Mouse (Mus musculus): Measurements from ENCODE around the gene Aig1. TPM values are rescaled to one million over a fixed set of nuclear protein-coding genes. Genes with fewer than 3 reads are reported as not detected.
A peak's percentile ranks its signal among the peaks of the same experiment; 100 is the strongest.

Gene Aig1
- polyA plus RNA-seq, 1 experiment, result 0.30 TPM

DNA sequence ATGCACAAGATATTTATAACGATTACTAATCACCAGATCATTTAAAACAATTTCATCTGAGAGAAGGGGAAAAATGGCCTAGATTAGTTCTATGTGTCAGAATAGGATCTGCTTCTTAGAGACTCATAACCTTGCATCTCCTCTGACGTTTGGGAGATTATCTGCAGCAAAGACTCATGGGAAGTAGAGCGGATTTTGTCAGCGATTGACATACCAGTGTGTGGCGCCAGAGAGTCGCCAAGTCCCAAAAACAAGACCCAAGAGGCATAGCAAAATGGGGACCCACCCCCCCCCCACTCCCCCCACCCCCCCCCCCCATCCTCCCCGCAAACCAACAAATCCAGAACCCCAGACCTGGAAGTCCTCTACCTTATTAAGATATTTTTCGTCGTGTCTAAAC is 13.7 kb upstream of the Aig1 start:
- Histone ChIP-seq H3K9me3 (ENCODE audit: control insufficient read depth, low read length) (no peaks in the 10 kb centered on the region), H3K36me3 (ENCODE audit: control insufficient read depth) (no peaks in the 10 kb centered on the region), H3K27me3 (ENCODE audit: control insufficient read depth) (0 out of 2 replicates have a peak, but pooled peaks cover 2% of the 10 kb centered on the region), H3K4me1 (ENCODE audit: control insufficient read depth) (peaks cover 13% of the 10 kb centered on the region), H3K4me3 (replicated peaks) (no peak overlapping the region)
- TF ChIP-seq GATA1 (IDR thresholded peaks at IDR 0.05; ENCODE audit: low read length), result no peak
- no peak for TF ChIP-seq TAL1 (IDR thresholded peaks at IDR 0.05; ENCODE audit: low read length)

DNA sequence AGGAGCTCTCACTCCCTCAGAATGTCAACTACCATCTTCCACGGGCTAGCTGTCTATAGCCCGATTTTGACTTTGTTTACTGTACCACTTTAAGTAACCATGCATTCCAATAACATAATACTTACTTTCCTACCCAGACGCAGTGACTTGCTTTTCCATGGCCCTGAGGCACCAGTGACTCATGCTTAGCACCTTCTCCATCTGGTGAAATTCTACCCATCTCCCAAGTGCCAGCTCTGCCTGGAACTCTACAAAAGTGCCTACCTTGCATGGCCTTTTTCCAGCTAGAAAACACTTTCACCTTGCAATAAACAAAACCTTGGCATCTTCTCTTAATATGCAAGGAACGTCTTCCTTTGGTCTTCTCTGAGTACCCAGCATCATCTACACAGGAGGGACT is 9.9 kb upstream of the Aig1 start:
- TF ChIP-seq GATA1 (IDR thresholded peaks at IDR 0.05; ENCODE audit: low read length) (no peak), TAL1 (IDR thresholded peaks at IDR 0.05; ENCODE audit: low read length) (no peak)
- no peak overlapping the region for H3K4me3 ChIP-seq (replicated peaks)
- no peaks in the 10 kb centered on the region for H3K27me3 ChIP-seq (ENCODE audit: control insufficient read depth)
- peaks cover 38% of the 10 kb centered on the region for H3K4me1 ChIP-seq (ENCODE audit: control insufficient read depth)
- no peaks in the 10 kb centered on the region for H3K9me3 ChIP-seq (ENCODE audit: control insufficient read depth, low read length)
- no peaks in the 10 kb centered on the region for H3K36me3 ChIP-seq (ENCODE audit: control insufficient read depth)

- Histone ChIP-seq H3K27me3 (ENCODE audit: control insufficient read depth) (no peaks in the 10 kb centered on the region), H3K36me3 (ENCODE audit: control insufficient read depth) (no peaks in the 10 kb centered on the region), H3K4me1 (ENCODE audit: control insufficient read depth) (peaks cover 33% of the 10 kb centered on the region), H3K9me3 (ENCODE audit: control insufficient read depth, low read length) (peaks cover 4% of the 10 kb centered on the region), H3K4me3 (replicated peaks) (peak overlapping the region; percentile 19)
- TF ChIP-seq TAL1 (IDR thresholded peaks at IDR 0.05; ENCODE audit: low read length) (no peak), GATA1 (IDR thresholded peaks at IDR 0.05; ENCODE audit: low read length) (no peak)
Measured at GRCm38 (mm10) chr10:13875038-13875420, 6.2 kb upstream of the Aig1 start.

DNA sequence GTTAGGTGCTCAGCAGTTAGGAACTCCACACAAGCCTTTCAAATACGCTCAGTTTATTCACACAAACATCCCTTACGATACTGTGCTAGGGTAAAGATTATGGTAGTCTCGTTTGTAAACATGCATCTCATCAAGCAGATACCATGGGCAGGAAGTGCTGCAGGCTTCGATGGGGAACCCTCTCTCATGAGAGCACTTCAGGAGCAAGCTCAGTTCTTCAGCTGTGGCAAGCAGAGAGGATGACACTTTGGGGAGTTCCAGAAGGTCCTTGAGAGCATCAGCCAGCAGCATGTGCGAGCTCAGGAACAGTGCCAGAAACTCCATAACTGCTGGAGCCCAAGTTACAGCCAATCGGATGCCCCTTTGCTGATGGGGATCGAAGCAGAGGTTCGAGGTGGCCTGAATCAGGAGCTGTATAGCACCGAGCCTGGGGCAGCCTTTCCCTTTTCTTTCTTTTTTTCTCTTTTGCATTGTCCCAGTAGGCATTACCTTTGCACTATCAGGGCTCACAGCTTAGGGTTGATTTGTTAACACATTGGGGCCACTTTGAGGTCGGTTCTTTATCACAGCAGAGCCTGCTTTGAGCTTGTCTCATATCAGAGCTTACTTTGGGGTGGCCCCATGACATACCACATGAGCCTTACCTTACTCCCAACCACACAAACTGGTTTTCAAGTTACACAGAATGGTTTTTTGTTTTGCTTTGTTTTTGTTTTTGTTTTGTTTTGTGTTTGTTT is 5.7 kb upstream of the Aig1 start:
- Histone ChIP-seq H3K4me3 (replicated peaks) (peak overlapping the region; percentile 45), H3K9me3 (ENCODE audit: control insufficient read depth, low read length) (peaks cover 4% of the 10 kb centered on the region), H3K27me3 (ENCODE audit: control insufficient read depth) (no peaks in the 10 kb centered on the region), H3K4me1 (ENCODE audit: control insufficient read depth) (peaks cover 38% of the 10 kb centered on the region), H3K36me3 (ENCODE audit: control insufficient read depth) (no peaks in the 10 kb centered on the region)
- TF ChIP-seq GATA1 (IDR thresholded peaks at IDR 0.05; ENCODE audit: low read length), result peak; percentile 8; the same call in 1 of the 2 replicates
- peak; percentile 48; the same call in 2 of the 3 replicates for TF ChIP-seq TAL1 (IDR thresholded peaks at IDR 0.05; ENCODE audit: low read length)

GRCm38 (mm10) chr10:13870531-13870930 is 1.8 kb upstream of the Aig1 start:
- TF ChIP-seq GATA1 (IDR thresholded peaks at IDR 0.05; ENCODE audit: low read length), result no peak
- no peak for TF ChIP-seq TAL1 (IDR thresholded peaks at IDR 0.05; ENCODE audit: low read length)
- Histone ChIP-seq H3K4me1 (ENCODE audit: control insufficient read depth) (peaks cover 51% of the 10 kb centered on the region), H3K36me3 (ENCODE audit: control insufficient read depth) (no peaks in the 10 kb centered on the region), H3K27me3 (ENCODE audit: control insufficient read depth) (no peaks in the 10 kb centered on the region), H3K9me3 (ENCODE audit: control insufficient read depth, low read length) (peaks cover 4% of the 10 kb centered on the region), H3K4me3 (replicated peaks) (no peak overlapping the region)

DNA sequence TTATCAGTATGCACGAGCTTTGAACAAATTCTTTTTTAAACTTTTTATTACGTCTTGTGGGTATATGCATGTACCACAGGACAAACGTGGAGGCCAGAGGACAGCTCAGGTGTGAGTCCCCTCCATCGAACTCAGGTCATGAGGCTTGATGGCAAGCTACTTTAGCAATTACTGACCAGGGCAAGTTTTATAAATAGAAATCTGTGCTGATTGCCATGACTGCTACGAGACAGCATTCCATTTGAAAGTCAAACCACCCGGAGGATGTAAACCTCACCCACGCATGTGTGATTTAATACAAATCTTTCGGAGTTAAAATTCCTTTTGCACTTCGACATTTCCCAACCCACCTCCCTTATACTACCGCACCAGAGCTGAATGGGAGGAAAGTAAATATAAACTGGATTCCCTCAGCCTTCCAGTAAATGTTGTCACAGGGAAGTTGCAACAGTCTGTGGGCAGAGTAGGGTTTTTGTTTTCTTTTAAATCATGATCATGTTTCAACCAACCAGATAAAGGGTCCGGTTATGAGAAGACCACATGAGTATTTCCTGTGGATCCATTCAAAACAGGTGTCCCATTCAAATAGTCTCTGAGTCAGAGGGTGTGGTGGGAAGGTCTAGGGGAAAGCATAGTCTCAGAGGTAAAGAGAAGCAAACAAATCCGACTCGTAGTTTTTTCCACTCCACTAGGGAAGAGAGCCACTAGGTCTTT is 699 bp upstream of the Aig1 start:
- peaks cover 40% of the 10 kb centered on the region for H3K4me1 ChIP-seq (ENCODE audit: control insufficient read depth)
- peak overlapping the region; percentile 84 for H3K4me3 ChIP-seq (replicated peaks)
- peaks cover 4% of the 10 kb centered on the region for H3K9me3 ChIP-seq (ENCODE audit: control insufficient read depth, low read length)
- H3K36me3 ChIP-seq (ENCODE audit: control insufficient read depth), result no peaks in the 10 kb centered on the region
- no peaks in the 10 kb centered on the region for H3K27me3 ChIP-seq (ENCODE audit: control insufficient read depth)
- TF ChIP-seq GATA1 (IDR thresholded peaks at IDR 0.05; ENCODE audit: low read length), result no peak
- TF ChIP-seq TAL1 (IDR thresholded peaks at IDR 0.05; ENCODE audit: low read length), result no peak

DNA sequence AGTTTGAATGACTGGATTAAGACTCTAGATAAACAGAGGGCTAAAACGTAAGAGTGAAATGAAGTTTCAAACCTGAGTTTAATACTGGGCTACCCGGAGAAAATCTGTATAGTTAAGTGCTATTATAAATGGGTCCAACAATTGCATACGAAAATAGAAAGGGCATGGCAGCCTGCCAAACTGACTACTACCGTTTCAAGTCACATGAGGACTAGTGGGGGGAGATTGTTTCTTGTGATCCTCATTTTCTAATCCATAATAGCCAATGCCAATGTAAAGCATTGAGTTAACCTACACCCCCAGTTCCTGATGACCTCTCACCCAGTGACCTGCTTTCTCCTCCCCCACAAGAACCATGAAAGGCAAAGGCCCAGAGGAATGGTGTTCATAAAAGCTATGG is 2.4 kb downstream of the Aig1 start:
- no peaks in the 10 kb centered on the region for H3K9me3 ChIP-seq (ENCODE audit: control insufficient read depth, low read length)
- TF ChIP-seq GATA1 (IDR thresholded peaks at IDR 0.05; ENCODE audit: low read length), result no peak
- no peak for TF ChIP-seq TAL1 (IDR thresholded peaks at IDR 0.05; ENCODE audit: low read length)
- H3K27me3 ChIP-seq (ENCODE audit: control insufficient read depth), result no peaks in the 10 kb centered on the region
- peaks cover 24% of the 10 kb centered on the region for H3K4me1 ChIP-seq (ENCODE audit: control insufficient read depth)
- no peak overlapping the region for H3K4me3 ChIP-seq (replicated peaks)
- H3K36me3 ChIP-seq (ENCODE audit: control insufficient read depth), result no peaks in the 10 kb centered on the region

DNA sequence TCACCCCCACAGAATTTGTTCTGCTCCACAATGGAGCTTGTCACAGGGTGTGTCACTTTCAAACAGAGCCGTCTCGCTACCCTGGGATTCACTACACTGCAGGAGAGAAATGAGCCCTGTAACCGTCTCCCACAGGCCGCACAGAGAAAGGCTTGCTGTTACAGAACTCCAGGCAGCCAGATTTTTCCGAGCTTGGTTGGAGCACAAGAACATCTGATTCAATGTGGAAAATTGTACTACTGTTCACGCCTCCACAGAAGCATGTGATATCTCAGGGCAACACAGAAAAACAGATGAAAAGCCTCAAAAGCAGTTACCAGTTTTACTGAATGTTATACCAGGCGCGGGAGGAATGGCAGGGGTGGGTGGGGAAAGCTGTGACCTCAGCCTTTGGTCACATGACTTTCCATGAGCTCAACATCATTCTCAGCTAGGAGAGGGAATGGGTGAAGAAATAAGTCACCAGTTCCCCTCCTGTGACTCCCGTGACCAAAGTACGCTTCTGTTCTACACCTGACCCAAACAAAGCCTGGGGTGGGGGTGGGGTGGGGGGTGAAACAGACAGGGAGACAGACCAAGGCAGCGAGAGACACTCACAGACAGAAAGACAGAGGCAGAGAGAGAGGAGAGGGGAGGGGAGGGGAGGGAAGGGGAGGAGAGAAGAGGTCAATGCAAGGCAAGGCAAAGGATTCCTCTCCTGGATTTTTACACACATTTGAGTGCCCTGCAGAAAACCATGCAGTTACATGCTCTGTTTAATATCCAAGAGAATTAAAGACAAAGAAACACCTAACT is 7.5 kb downstream of the Aig1 start:
- no peaks in the 10 kb centered on the region for H3K9me3 ChIP-seq (ENCODE audit: control insufficient read depth, low read length)

GRCm38 (mm10) chr10:13856438-13856837 is 12.3 kb downstream of the Aig1 start:
- Histone ChIP-seq H3K27me3 (ENCODE audit: control insufficient read depth) (no peaks in the 10 kb centered on the region), H3K4me3 (replicated peaks) (no peak overlapping the region), H3K9me3 (ENCODE audit: control insufficient read depth, low read length) (no peaks in the 10 kb centered on the region), H3K4me1 (ENCODE audit: control insufficient read depth) (no peaks in the 10 kb centered on the region), H3K36me3 (ENCODE audit: control insufficient read depth) (no peaks in the 10 kb centered on the region)
- no peak for TF ChIP-seq GATA1 (IDR thresholded peaks at IDR 0.05; ENCODE audit: low read length)
- no peak for TF ChIP-seq TAL1 (IDR thresholded peaks at IDR 0.05; ENCODE audit: low read length)

More for the DNA sequence above, 7.5 kb downstream of the Aig1 start:
- TF ChIP-seq TAL1 (IDR thresholded peaks at IDR 0.05; ENCODE audit: low read length), result no peak
- TF ChIP-seq GATA1 (IDR thresholded peaks at IDR 0.05; ENCODE audit: low read length), result no peak
- Histone ChIP-seq H3K4me3 (replicated peaks) (no peak overlapping the region), H3K27me3 (ENCODE audit: control insufficient read depth) (no peaks in the 10 kb centered on the region), H3K36me3 (ENCODE audit: control insufficient read depth) (no peaks in the 10 kb centered on the region), H3K4me1 (ENCODE audit: control insufficient read depth) (0 out of 2 replicates have a peak, but pooled peaks cover 2% of the 10 kb centered on the region)

All from erythroblast, embryonic 14.5 days (primary cell).